Mouse (Mus musculus) left cerebral cortex, postnatal 10 days (tissue): ENCODE data around the gene Irak1bp1. TPM values are rescaled to one million over a fixed set of nuclear protein-coding genes. Genes with fewer than 3 reads are reported as not detected.

Experiments
- DNase-seq, 2 experiments: peaks; one replicate each; pipeline ENCODE4 v3.0.0; 2021 to 2022; ENCODE audit warnings: low spot score in 2 of 2, mixed read lengths in 1 of 2; ENCODE audit errors: extremely low spot score in 1 of 2
- intact Hi-C: fragments of 180-260 bp; cut with DNase I; formaldehyde crosslinking; loops from one replicate; pipeline ENCODE4 v1.15.1; 2025
- total RNA-seq, 2 experiments: library from RNA; stranded (reverse); gene quantifications; 2 replicates each; pipeline ENCODE4 v1.2.3; 2021

Irak1bp1 gene
- total RNA-seq, 2 experiments from 2014 or later: 22.9 to 25.5 TPM

- intact Hi-C loops: no loop called here
- no peak for DNase-seq
Measured at GRCm38 (mm10) chr9:82861775-82862430, 32.6 kb downstream of the Irak1bp1 start.

- no peak for DNase-seq
- intact Hi-C loops: no loop called here
Measured at GRCm38 (mm10) chr9:82866121-82866520, 36.8 kb downstream of the Irak1bp1 start.

- intact Hi-C loops: no loop called here
- no peak for DNase-seq
Measured at GRCm38 (mm10) chr9:82867698-82868097, 38.4 kb downstream of the Irak1bp1 start.

- no peak for DNase-seq
- intact Hi-C loops: loop anchor here (5.0 kb wide), 1 partner anchor 35 kb away; no protein-coding TSS in a partner anchor
Measured at GRCm38 (mm10) chr9:82877078-82877477, 47.7 kb downstream of the Irak1bp1 start.

GRCm38 (mm10) chr9:82884177-82884576, 54.8 kb downstream of the Irak1bp1 start:
- no peak for DNase-seq
- intact Hi-C loops: no loop called here

GRCm38 (mm10) chr9:82888645-82889044, 59.3 kb downstream of the Irak1bp1 start:
- intact Hi-C loops: no loop called here
- DNase-seq: peak in 1 of 2 experiments; percentile 4

Other genes starting within 250 kb of the Irak1bp1 start
- gene Phip, start 146.0 kb downstream of the Irak1bp1 start, total RNA-seq: 10 to 100 TPM; 55.8 to 59.5 TPM